Mouse (Mus musculus) forebrain, embryonic 14.5 days (tissue): ENCODE results near the gene Ypel2. TPM values are rescaled to one million over a fixed set of nuclear protein-coding genes. Genes with fewer than 3 reads are reported as not detected.

Experiments used
- ATAC-seq: fragments of 200-750 bp; cut with Nextera tagmentation; 2 replicates; pipeline ENCODE4 v1.8.0; 2017; ENCODE audit warnings: mild to moderate bottlenecking, moderate library complexity
- DNase-seq: peaks from one replicate; pipeline ENCODE4 v3.0.0-alpha.2; 2015; ENCODE audit warnings: low spot score
- H3K27ac ChIP-seq: fragments of 300-500 bp; sonication (generic); 2 replicates; pipeline ENCODE4 v1.5.1; 2014; ENCODE audit warnings: low read depth, mild to moderate bottlenecking, control low read depth, low read length, moderate library complexity
- H3K27me3 ChIP-seq: fragments of 300-500 bp; sonication (generic); replicated peaks from 2 replicates; pipeline ENCODE4 v1.6.1; 2014; ENCODE audit warnings: low read length, control low read depth, mixed read lengths; ENCODE audit not compliant: control insufficient read depth, insufficient read depth
- H3K36me3 ChIP-seq: fragments of 300-500 bp; sonication (generic); 2 replicates; pipeline ENCODE4 v1.6.1; 2014; ENCODE audit warnings: low read length, control low read depth; ENCODE audit not compliant: control insufficient read depth, insufficient read depth
- H3K4me1 ChIP-seq: fragments of 300-500 bp; sonication (generic); 2 replicates; pipeline ENCODE4 v1.6.1; 2014; ENCODE audit warnings: antibody characterized with exemption, low read length, control low read depth; ENCODE audit not compliant: control insufficient read depth, insufficient read depth
- H3K4me2 ChIP-seq: fragments of 300-500 bp; sonication (generic); 2 replicates; pipeline ENCODE4 v1.6.1; 2014; ENCODE audit warnings: mild to moderate bottlenecking, control low read depth, low read length
- H3K4me3 ChIP-seq: fragments of 300-500 bp; sonication (generic); 2 replicates; pipeline ENCODE4 v1.5.1; 2014; ENCODE audit warnings: low read depth, low read length, control low read depth
- H3K9ac ChIP-seq: fragments of 300-500 bp; sonication (generic); 2 replicates; pipeline ENCODE4 v1.6.1; 2014; ENCODE audit warnings: mild to moderate bottlenecking, low read length, control low read depth, moderate library complexity
- H3K9me3 ChIP-seq: fragments of 300-500 bp; sonication (generic); replicated peaks from 2 replicates; pipeline ENCODE4 v1.6.1; 2016; ENCODE audit warnings: low read length, control low read depth, mixed read lengths; ENCODE audit not compliant: control insufficient read depth
- WGBS: fragments of 180-500 bp; shearing (Covaris S2); extraction: QIAGEN DNeasy Blood & Tissue Kit; methylation state at CpG from one replicate; pipeline ENCODE4 v1.1.7; 2014; 5-methylcytosine and 5-hydroxymethylcytosine counted together
- polyA plus RNA-seq: library from polyadenylated mRNA; unstranded; fragments of >200 nt; fragmentation: Nextera tagmentation; extraction: Ambion mirVana; gene quantifications from 2 replicates; pipeline ENCODE4 v1.2.1, GENCODE M21; 2014

The Ypel2 gene
- polyA plus RNA-seq, 1 experiment from 2014 or later: 6.0 TPM

DNA sequence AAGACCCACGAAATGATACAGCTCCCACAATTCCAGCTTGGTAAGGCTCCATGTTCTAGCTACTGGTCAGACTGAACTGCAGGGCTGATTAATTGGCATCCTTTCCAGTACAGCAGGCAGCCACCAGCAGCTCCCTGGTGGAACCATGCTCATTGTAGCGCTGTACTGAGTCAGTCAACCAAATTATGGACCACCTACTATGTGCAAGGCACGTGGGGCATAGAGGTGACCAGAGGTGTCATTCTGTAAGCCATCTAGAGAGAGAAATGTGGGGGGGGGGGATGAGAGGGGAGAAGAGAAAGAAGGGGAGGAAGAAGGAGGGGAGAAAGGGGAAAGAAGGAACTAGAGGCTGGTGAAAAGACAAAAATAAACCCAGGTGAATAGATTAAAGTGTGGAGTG is 68.9 kb downstream of the Ypel2 start:
- Histone ChIP-seq H3K27me3 (no peaks in the 10 kb centered on the region), H3K4me1 (no peaks in the 10 kb centered on the region), H3K36me3 (no peaks in the 10 kb centered on the region), H3K27ac (no peak overlapping the region), H3K4me3 (no peak overlapping the region), H3K4me2 (no peak overlapping the region), H3K9ac (no peak overlapping the region), H3K9me3 (no peaks in the 10 kb centered on the region)
- no peak for ATAC-seq
- DNase-seq: no peak
- WGBS: 84% methylated on average over 3 of the region's 3 CpGs

- DNase-seq: no peak
- H3K4me3 ChIP-seq: no peak overlapping the region
- no peak overlapping the region for H3K27ac ChIP-seq
- no peak overlapping the region for H3K4me2 ChIP-seq
- WGBS: 58% methylated on average over 2 of the region's 2 CpGs
- H3K9me3 ChIP-seq: no peaks in the 10 kb centered on the region
- no peaks in the 10 kb centered on the region for H3K4me1 ChIP-seq
- no peak for ATAC-seq
- no peaks in the 10 kb centered on the region for H3K36me3 ChIP-seq
- H3K9ac ChIP-seq: no peak overlapping the region
- no peaks in the 10 kb centered on the region for H3K27me3 ChIP-seq
Measured at GRCm38 (mm10) chr11:86923654-86924053, 69.9 kb downstream of the Ypel2 start.

GRCm38 (mm10) chr11:86922029-86922428 is 71.5 kb downstream of the Ypel2 start:
- DNase-seq: no peak
- H3K9ac ChIP-seq: no peak overlapping the region
- H3K9me3 ChIP-seq: no peaks in the 10 kb centered on the region
- WGBS: 84% methylated on average over 2 of the region's 2 CpGs
- no peaks in the 10 kb centered on the region for H3K27me3 ChIP-seq
- ATAC-seq: no peak
- no peaks in the 10 kb centered on the region for H3K4me1 ChIP-seq
- no peak overlapping the region for H3K4me2 ChIP-seq
- no peak overlapping the region for H3K4me3 ChIP-seq
- H3K36me3 ChIP-seq: no peaks in the 10 kb centered on the region
- H3K27ac ChIP-seq: no peak overlapping the region

DNA sequence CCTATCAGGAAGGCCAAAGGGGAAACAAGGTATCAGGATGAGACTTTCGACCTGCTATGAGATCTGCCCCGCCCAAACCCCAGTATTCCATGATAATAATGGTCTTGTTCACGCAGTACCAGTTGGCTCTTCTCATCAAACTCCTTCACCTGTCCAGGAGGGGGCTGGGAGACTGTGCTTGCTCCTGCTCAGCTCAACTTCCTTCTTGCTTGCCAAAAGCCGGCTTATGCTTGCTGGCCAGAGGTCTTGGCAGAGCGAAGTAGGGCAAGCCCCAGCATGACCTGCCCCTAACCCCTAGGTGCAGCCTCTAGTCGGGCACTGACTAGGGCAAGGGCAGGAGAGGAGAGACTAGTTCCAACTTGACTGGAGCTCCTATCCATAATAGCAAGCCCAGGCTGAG is 72.2 kb downstream of the Ypel2 start:
- Histone ChIP-seq H3K9ac (no peak overlapping the region), H3K4me2 (no peak overlapping the region), H3K27ac (no peak overlapping the region), H3K27me3 (no peaks in the 10 kb centered on the region), H3K4me1 (no peaks in the 10 kb centered on the region), H3K9me3 (no peaks in the 10 kb centered on the region), H3K4me3 (no peak overlapping the region), H3K36me3 (no peaks in the 10 kb centered on the region)
- ATAC-seq: no peak
- no peak for DNase-seq
- WGBS: 89% methylated on average over 6 of the region's 6 CpGs

DNA sequence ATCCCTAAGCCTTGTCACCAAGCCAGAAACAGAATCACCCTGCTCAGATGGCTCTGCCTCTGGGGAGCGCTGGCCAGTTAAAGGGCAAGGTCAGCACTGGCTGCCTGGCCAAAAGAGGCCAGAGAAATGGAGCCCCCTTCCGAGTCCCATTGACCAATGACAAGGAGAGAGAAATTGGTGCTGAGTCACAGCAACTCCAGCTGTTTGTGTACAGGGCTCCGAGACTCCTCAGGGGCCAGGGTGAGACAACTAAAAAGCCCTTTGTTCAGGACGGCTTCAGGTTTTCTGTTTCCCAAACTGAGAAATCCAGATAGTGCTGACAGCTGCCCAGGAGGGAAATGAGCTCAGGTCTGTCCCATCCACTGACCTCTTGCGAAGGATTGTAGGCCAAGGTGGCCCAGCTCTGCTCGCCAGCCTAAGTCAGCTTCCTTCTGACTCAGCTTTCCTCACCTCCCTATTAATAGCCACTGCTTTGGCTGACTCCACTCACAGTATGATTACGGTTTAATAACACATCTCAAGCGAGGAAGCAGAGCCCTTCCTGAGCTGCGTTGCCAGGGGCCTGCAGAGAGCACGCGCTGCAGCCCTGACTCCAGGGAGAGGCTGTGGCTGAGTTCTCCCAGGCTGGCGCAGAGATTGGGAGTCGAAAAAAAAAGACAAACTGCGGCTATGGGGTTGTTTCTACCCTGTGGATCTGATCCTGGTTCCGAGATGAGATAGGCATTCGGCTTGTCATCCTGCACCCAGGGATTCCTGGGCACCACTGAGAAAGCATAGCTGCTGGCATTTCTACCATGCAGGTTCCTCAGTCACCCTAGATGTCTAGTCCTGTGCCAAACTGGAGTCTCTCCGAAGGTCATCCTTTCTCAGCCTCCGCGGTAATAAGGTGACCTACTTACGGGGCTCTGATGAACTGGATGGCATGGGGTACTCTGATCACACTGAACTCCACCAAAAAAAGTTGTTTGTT is 73.1 kb downstream of the Ypel2 start:
- H3K4me1 ChIP-seq: no peaks in the 10 kb centered on the region
- no peaks in the 10 kb centered on the region for H3K27me3 ChIP-seq
- no peak for ATAC-seq
- H3K4me2 ChIP-seq: no peak overlapping the region
- H3K9me3 ChIP-seq: no peaks in the 10 kb centered on the region
- no peak overlapping the region for H3K4me3 ChIP-seq
- no peak overlapping the region for H3K27ac ChIP-seq
- no peaks in the 10 kb centered on the region for H3K36me3 ChIP-seq
- no peak for DNase-seq
- 70% methylated on average over 20 of the region's 20 CpGs for WGBS
- H3K9ac ChIP-seq: no peak overlapping the region

DNA sequence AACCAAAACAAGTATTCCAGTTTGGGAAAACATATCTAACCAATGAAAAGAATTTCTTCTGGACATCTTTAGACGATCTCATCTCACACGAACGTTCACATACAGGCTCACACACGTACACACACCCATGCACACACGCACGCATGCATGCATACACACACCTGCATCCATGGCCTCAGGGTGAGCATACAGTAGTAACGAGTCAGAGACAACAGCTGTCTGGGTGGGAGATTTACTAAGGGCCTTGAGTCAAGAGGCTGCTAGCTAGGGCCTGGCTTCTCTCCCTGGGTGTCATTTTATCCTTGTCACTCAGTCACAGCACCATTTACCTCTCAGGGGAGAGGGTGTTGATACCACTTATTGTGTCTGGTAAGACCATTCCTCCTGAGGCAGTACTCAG is 74.0 kb downstream of the Ypel2 start:
- Histone ChIP-seq H3K27ac (no peak overlapping the region), H3K9ac (no peak overlapping the region), H3K4me3 (no peak overlapping the region), H3K4me2 (no peak overlapping the region), H3K4me1 (no peaks in the 10 kb centered on the region), H3K36me3 (no peaks in the 10 kb centered on the region), H3K27me3 (no peaks in the 10 kb centered on the region), H3K9me3 (no peaks in the 10 kb centered on the region)
- no peak for DNase-seq
- no peak for ATAC-seq
- 85% methylated on average over 7 of the region's 7 CpGs for WGBS

DNA sequence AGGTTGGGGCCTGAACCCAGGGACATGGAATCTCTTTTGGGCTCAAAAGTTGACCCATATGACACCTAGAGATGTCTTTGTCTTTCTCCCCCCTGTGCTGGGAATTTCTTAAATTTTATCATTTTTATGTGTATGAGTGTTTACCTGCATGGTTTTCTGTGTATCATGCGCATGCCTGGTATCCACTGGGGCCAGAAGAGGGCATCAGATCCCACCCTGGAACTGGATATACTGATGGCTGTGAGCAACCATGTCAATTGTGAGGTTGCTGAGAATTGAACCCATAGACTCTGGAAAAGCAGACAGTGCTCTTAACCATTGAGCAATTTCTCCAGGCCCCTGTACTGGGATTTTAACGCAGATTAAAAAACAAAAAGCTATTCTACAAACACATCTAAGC is 76.0 kb downstream of the Ypel2 start:
- no peaks in the 10 kb centered on the region for H3K27me3 ChIP-seq
- WGBS: 91% methylated on average over 2 of the region's 2 CpGs
- ATAC-seq: no peak

DNA sequence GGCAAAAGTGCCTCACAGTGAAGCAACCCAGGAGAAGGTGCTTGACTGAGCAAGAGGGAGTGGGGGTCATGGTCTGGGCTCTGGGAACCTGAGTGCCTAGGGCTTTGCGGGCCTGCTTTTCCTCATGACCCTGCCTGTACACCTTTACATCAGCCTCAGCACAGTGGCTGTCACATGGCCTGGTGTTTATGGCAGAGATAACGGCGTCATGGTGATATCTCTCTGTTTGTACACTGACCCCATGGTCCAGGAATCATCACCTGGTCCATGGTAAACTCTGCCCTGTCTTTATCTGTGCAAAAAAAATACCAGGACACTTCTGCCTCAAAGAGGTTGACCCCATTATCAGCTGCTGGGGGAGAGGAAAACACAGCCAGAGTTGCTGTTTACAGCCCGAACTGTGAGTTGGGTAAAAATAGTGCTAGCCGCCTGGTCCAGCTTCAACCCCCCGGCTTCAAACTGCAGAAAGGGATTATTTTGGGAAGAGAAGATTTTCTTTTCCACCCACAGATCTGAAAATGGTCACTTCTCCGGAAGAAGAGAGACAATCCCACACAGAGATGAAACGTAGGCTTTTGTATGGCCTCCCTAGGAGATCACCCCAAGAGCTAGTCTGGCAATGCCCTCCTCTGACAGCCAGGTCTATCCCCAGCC is 76.8 kb downstream of the Ypel2 start:
- DNase-seq (no peak), ATAC-seq (no peak)
- WGBS: 88% methylated on average over 8 of the region's 8 CpGs

More for the DNA sequence above, 76.0 kb downstream of the Ypel2 start:
- no peak overlapping the region for H3K27ac ChIP-seq
- H3K4me1 ChIP-seq: no peaks in the 10 kb centered on the region
- no peak overlapping the region for H3K4me2 ChIP-seq
- no peak for DNase-seq
- no peaks in the 10 kb centered on the region for H3K36me3 ChIP-seq
- H3K4me3 ChIP-seq: no peak overlapping the region
- no peaks in the 10 kb centered on the region for H3K9me3 ChIP-seq
- H3K9ac ChIP-seq: no peak overlapping the region

DNA sequence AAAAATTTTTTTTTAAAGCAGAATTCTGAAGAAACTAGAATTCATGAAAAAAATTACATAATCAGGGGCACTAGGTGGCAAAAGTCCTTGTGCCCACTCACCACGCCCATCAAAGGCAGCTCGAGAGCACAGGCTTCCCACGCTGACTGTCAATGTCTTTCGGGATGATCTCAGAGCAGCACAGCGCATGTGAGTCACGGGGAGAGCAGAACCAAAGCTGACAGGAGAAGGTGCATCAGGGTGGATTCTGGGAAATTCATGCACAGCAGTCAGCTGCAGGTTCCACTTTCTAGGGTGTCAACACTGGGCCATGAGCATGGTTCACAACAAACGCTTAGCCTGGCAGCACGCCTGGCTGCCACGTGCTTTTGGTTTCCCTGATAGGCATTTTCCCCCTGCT is 79.2 kb downstream of the Ypel2 start:
- 77% methylated on average over 9 of the region's 9 CpGs for WGBS
- ATAC-seq: no peak
- H3K4me1 ChIP-seq: no peaks in the 10 kb centered on the region

More for the DNA sequence above, 76.8 kb downstream of the Ypel2 start:
- no peak overlapping the region for H3K4me3 ChIP-seq
- H3K27me3 ChIP-seq: no peaks in the 10 kb centered on the region
- no peak overlapping the region for H3K9ac ChIP-seq
- no peaks in the 10 kb centered on the region for H3K36me3 ChIP-seq
- no peak overlapping the region for H3K27ac ChIP-seq
- no peaks in the 10 kb centered on the region for H3K9me3 ChIP-seq
- no peaks in the 10 kb centered on the region for H3K4me1 ChIP-seq
- H3K4me2 ChIP-seq: no peak overlapping the region

More for the DNA sequence above, 79.2 kb downstream of the Ypel2 start:
- Histone ChIP-seq H3K27ac (no peak overlapping the region), H3K4me3 (no peak overlapping the region), H3K27me3 (no peaks in the 10 kb centered on the region), H3K9ac (no peak overlapping the region), H3K36me3 (no peaks in the 10 kb centered on the region), H3K9me3 (no peaks in the 10 kb centered on the region), H3K4me2 (no peak overlapping the region)
- DNase-seq: no peak
